Mouse (Mus musculus): Measurements from ENCODE around the gene Marc1.

Gene Marc1

DNA sequence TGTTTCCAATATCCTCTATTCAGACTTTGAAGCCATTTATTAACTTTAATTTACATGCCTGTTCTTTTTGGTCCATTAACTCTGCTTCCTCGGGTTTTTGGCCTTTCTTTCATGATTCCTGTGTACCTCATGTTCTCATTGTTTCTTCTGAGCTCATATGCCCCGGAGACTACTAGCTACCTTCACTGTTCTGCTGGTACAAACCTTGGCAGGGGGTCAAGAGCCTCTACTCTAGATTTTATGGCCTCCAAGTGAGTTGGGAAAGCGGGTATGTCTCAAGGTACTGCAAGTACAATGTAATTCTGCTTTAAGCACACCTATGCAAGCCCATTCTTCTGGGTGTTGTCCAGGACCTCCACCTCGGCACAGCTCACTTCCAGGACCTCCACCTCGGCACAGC lies 48.2 kb downstream of the Marc1 start:
- DNase-seq (ENCODE audit: low read depth) = no peak

DNA sequence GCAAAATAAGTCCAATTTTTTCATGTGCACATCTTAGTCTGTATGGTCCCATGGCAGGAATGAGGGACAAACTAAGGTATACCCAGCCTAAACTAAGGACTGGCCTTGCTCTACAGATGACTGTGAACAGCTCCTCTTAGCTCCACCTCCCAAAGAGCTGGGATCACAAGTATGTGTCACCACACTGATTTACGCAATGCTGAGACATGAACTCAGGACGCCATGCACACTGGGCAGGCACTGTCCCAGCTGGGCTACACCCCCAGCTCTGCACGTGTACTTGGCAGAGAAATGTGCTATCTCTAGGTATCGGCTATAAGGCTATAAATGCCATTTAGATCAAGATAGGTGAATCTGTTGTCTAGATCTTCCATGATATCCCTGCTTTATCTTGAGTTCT lies 49.1 kb downstream of the Marc1 start:
- DNase-seq (ENCODE audit: low read depth) = no peak

DNA sequence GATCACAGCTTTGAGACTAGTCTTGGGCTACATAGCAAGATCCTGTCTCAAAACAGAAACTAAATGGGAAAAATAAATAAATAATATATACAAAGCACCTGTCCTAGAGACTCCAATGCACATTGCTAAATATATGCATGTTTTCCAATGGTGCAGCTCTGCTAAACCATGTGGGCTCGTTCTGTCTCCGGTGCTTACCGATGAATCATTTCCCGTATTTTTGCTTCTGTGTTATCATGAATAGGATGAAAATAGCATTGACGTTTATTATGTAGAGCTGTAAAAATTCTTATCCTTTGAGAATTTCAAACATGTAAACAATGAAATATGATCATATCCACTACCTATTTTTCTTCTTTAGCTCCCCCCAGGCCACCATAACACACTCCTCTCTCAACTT lies 58.4 kb downstream of the Marc1 start:
- DNase-seq (ENCODE audit: low read depth) = no peak

DNA sequence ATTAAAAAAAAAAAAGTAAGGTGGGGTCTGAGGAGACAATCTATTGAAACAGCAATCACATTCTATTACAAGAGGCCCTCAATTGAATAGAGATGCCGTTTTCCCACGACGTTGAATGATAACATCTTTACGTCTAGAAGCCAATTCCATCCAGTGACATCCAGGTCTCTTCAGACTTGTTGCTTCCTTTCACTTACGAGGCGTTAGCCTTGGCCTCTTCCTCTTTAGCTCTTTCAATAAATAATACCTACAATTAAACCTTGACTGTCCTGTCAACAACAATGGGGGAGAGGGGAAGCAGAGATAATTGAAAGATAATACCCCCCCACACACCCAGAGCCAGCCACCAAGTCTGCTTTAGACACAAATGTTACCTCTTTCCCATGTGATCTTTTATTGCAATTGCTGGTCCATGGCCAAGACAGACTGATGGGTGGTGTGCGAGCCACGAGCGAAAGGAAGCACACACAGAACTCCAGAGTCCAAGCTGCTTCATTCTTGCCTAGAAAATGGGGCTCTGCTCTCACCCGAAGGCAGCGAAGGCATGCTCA lies 60.9 kb downstream of the Marc1 start:
- DNase-seq (ENCODE audit: low read depth) = no peak

DNA sequence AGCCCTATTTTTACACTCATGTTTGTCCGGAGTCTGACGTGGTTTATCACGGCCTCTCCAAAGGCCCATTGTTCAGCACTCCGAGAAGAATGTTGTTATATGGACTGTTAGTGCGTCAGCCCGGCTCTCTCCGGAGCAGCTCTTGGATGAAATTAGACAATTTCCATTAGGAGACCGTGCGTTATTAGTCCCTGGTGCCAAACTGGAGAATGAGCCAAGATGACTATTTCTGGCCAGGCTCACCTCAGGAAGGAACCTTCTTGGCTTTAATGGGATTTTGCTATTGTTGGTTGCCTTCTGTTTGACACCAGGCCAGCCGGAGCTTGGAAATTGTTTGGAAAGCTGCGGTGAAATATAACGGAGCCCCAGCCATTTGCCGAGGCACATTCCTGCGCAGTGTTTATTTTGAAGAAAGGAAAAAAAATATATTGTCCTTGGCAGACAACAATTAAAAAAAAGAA lies 62.4 kb downstream of the Marc1 start:
- no peak for DNase-seq (ENCODE audit: low read depth)

DNA sequence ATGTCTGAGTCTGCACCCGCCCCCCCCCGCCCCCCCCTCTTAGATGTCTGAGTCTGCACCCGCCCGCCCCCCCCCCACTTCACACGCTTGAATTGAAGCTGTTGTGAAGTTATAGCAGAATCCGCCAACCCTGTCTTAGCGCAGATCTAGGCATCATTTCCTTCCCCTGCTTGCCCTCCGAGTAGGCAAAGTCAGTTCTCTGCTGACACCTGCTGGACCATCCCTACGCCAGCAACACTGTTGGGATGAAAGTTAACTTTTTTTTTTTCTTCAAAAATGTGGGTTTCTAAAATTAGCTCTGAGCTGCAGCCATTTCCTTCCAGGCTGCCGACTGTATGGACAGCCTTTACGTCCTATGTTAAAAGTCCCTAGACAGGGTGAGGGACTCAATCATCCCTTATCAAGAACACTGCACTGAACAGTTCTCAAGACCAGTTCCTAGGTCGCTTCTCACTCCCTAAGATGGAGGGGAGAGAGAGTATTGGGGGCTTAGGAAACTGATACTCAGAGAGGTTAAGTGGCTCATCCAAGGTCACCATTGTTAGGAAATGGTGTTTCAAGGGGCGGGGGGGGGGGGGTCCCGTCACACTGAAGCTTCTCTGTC lies 73.1 kb downstream of the Marc1 start:
- no peak for DNase-seq (ENCODE audit: low read depth)

DNA sequence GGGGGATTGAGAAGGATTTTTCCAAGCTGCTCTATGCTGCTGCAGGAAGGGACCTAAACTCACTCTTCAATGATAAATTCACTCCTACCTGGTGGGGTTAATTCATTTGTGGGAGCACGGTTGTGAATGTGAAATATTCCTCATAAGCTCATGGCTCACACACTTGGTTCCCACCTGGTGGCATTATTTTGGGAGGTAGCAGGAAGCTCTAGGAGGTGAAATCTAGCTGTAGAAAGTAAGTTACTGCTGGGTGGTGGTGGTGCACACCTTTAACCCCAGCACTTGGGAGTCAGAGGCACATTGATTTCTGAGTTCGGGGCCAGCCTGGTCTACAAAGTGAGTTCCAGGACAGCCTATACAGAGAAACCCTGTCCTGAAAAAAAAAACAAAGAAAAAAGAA lies 73.9 kb downstream of the Marc1 start:
- no peak for DNase-seq (ENCODE audit: low read depth)
